Mouse (Mus musculus): ENCODE data around the gene Dnah9. TPM values are rescaled to one million over a fixed set of nuclear protein-coding genes. Genes with fewer than 3 reads are reported as not detected.
A peak's percentile ranks its signal among the peaks of the same experiment; 100 is the strongest.

Gene Dnah9
- polyA plus RNA-seq, 1 experiment: 3.1 TPM

- TF ChIP-seq CTCF (IDR thresholded peaks at IDR 0.05; ENCODE audit: borderline replicate concordance, extremely low read depth, insufficient read depth, insufficient read length): peak; percentile 46; the same call in 1 of the 2 replicates
- TF ChIP-seq POLR2A (IDR thresholded peaks at IDR 0.05; ENCODE audit: borderline replicate concordance, extremely low read depth, insufficient read depth, insufficient read length, poor library complexity, severe bottlenecking): no peak
- DNase-seq (ENCODE audit: low read depth): peak; percentile 68
These were observed 249.7 kb downstream of the Dnah9 start for GRCm38 (mm10) chr11:65918480-65919236.

- no peak for TF ChIP-seq CTCF (IDR thresholded peaks at IDR 0.05; ENCODE audit: borderline replicate concordance, extremely low read depth, insufficient read depth, insufficient read length)
- no peak for TF ChIP-seq POLR2A (IDR thresholded peaks at IDR 0.05; ENCODE audit: borderline replicate concordance, extremely low read depth, insufficient read depth, insufficient read length, poor library complexity, severe bottlenecking)
These were observed 259.2 kb downstream of the Dnah9 start for GRCm38 (mm10) chr11:65909195-65909594.

GRCm38 (mm10) chr11:65905487-65905886 is 262.9 kb downstream of the Dnah9 start:
- TF ChIP-seq CTCF (IDR thresholded peaks at IDR 0.05; ENCODE audit: borderline replicate concordance, extremely low read depth, insufficient read depth, insufficient read length) (peak; percentile 45; the same call in 1 of the 2 replicates), POLR2A (IDR thresholded peaks at IDR 0.05; ENCODE audit: borderline replicate concordance, extremely low read depth, insufficient read depth, insufficient read length, poor library complexity, severe bottlenecking) (no peak)
- DNase-seq (ENCODE audit: low read depth): peak; percentile 84

More at GRCm38 (mm10) chr11:65909195-65909594, 259.2 kb downstream of the Dnah9 start:
- DNase-seq (ENCODE audit: low read depth): no peak

- DNase-seq (ENCODE audit: low read depth): no peak
- no peak for TF ChIP-seq POLR2A (IDR thresholded peaks at IDR 0.05; ENCODE audit: borderline replicate concordance, extremely low read depth, insufficient read depth, insufficient read length, poor library complexity, severe bottlenecking)
- no peak for TF ChIP-seq CTCF (IDR thresholded peaks at IDR 0.05; ENCODE audit: borderline replicate concordance, extremely low read depth, insufficient read depth, insufficient read length)
These were observed 264.4 kb downstream of the Dnah9 start for GRCm38 (mm10) chr11:65903944-65904343.

GRCm38 (mm10) chr11:65881465-65881864 is 286.9 kb downstream of the Dnah9 start:
- DNase-seq (ENCODE audit: low read depth): no peak
- TF ChIP-seq POLR2A (IDR thresholded peaks at IDR 0.05; ENCODE audit: borderline replicate concordance, extremely low read depth, insufficient read depth, insufficient read length, poor library complexity, severe bottlenecking) (no peak), CTCF (IDR thresholded peaks at IDR 0.05; ENCODE audit: borderline replicate concordance, extremely low read depth, insufficient read depth, insufficient read length) (no peak)

- no peak for TF ChIP-seq POLR2A (IDR thresholded peaks at IDR 0.05; ENCODE audit: borderline replicate concordance, extremely low read depth, insufficient read depth, insufficient read length, poor library complexity, severe bottlenecking)
- TF ChIP-seq CTCF (IDR thresholded peaks at IDR 0.05; ENCODE audit: borderline replicate concordance, extremely low read depth, insufficient read depth, insufficient read length): no peak
- peak; percentile 74 for DNase-seq (ENCODE audit: low read depth)
These were observed 291.1 kb downstream of the Dnah9 start for GRCm38 (mm10) chr11:65877146-65877775.

- peak; percentile 22 for DNase-seq (ENCODE audit: low read depth)
These were observed 306.9 kb downstream of the Dnah9 start for GRCm38 (mm10) chr11:65861476-65861875.

GRCm38 (mm10) chr11:65852066-65852465 is 316.3 kb downstream of the Dnah9 start:
- TF ChIP-seq POLR2A (IDR thresholded peaks at IDR 0.05; ENCODE audit: borderline replicate concordance, extremely low read depth, insufficient read depth, insufficient read length, poor library complexity, severe bottlenecking): no peak
- peak; percentile 37; the same call in 1 of the 2 replicates for TF ChIP-seq CTCF (IDR thresholded peaks at IDR 0.05; ENCODE audit: borderline replicate concordance, extremely low read depth, insufficient read depth, insufficient read length)
- no peak for DNase-seq (ENCODE audit: low read depth)

More at GRCm38 (mm10) chr11:65861476-65861875, 306.9 kb downstream of the Dnah9 start:
- TF ChIP-seq CTCF (IDR thresholded peaks at IDR 0.05; ENCODE audit: borderline replicate concordance, extremely low read depth, insufficient read depth, insufficient read length) (no peak), POLR2A (IDR thresholded peaks at IDR 0.05; ENCODE audit: borderline replicate concordance, extremely low read depth, insufficient read depth, insufficient read length, poor library complexity, severe bottlenecking) (no peak)

GRCm38 (mm10) chr11:65846446-65846845 is 321.9 kb downstream of the Dnah9 start:
- DNase-seq (ENCODE audit: low read depth): no peak
- TF ChIP-seq POLR2A (IDR thresholded peaks at IDR 0.05; ENCODE audit: borderline replicate concordance, extremely low read depth, insufficient read depth, insufficient read length, poor library complexity, severe bottlenecking): no peak
- no peak for TF ChIP-seq CTCF (IDR thresholded peaks at IDR 0.05; ENCODE audit: borderline replicate concordance, extremely low read depth, insufficient read depth, insufficient read length)

- peak; percentile 62 for DNase-seq (ENCODE audit: low read depth)
- no peak for TF ChIP-seq POLR2A (IDR thresholded peaks at IDR 0.05; ENCODE audit: borderline replicate concordance, extremely low read depth, insufficient read depth, insufficient read length, poor library complexity, severe bottlenecking)
- TF ChIP-seq CTCF (IDR thresholded peaks at IDR 0.05; ENCODE audit: borderline replicate concordance, extremely low read depth, insufficient read depth, insufficient read length): no peak
These were observed 329.4 kb downstream of the Dnah9 start for GRCm38 (mm10) chr11:65838999-65839398.

GRCm38 (mm10) chr11:65824556-65824955 is 343.8 kb downstream of the Dnah9 start:
- no peak for DNase-seq (ENCODE audit: low read depth)
- TF ChIP-seq CTCF (IDR thresholded peaks at IDR 0.05; ENCODE audit: borderline replicate concordance, extremely low read depth, insufficient read depth, insufficient read length): no peak
- no peak for TF ChIP-seq POLR2A (IDR thresholded peaks at IDR 0.05; ENCODE audit: borderline replicate concordance, extremely low read depth, insufficient read depth, insufficient read length, poor library complexity, severe bottlenecking)
